Mouse (Mus musculus) gastrocnemius, postnatal 36 days (tissue): ENCODE measurements around the gene Ugt1a6a. TPM values are rescaled to one million over a fixed set of nuclear protein-coding genes. Genes with fewer than 3 reads are reported as not detected.

ENCODE experiments used
- DNase-seq, 2 experiments: peaks; one replicate each; pipeline ENCODE4 v3.0.0; 2022
- intact Hi-C: fragments of 180-260 bp; cut with DNase I; formaldehyde crosslinking; loops from one replicate; pipeline ENCODE4 v1.15.1; 2025
- total RNA-seq, 2 experiments: library from RNA; stranded (reverse); gene quantifications; 2 replicates each; pipeline ENCODE4 v1.2.3; 2021

The Ugt1a6a gene
- total RNA-seq, 2 experiments from 2014 or later: 0.64 to 1.0 TPM

DNA sequence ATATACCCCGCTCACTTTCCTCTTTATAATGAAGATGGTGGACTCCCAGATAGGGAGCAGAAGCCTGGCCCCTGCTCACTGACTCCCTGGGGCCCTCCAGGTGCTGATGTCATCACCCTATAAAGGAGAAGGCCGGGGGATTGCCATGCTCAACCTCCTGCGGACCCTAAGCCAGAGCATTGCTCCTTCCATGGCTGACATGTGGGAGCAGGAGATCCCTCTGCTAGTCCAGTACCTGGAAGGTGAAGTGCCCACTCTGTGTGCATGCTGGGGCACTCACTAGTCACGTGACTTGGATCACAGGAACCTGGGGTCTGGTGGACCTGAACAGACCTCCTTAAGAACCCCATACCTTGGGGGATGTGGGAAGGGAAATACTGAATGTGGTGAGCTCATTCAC, 106.0 kb downstream of the Ugt1a6a start:
- intact Hi-C loops: no loop called here
- peak in 1 of 2 experiments; percentile 30 for DNase-seq

DNA sequence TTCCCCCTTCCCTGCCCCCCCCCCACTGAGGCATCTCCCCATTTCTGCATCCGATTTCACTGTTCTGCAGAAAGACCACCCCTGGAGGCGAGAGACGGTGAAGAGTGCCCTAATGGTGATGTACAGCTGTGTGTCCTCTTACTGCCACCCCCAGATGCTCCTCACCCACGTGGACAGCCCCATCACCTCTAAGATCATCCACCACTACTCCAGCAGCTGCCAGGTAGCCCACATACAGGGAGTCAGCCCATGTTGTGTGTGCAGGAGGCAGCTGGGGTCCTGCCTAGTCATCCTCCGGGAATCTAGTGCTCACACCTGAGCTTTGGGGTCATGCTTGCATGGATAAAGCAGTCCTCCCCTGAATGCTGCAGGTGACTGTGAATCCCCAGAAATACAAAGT, 109.3 kb downstream of the Ugt1a6a start:
- DNase-seq: peak in 1 of 2 experiments; percentile 20
- intact Hi-C loops: no loop called here

- DNase-seq: no peak
- intact Hi-C loops: no loop called here
Observed at GRCm38 (mm10) chr1:88245881-88246280, 111.3 kb downstream of the Ugt1a6a start.

- no peak for DNase-seq
- intact Hi-C loops: no loop called here
Observed at GRCm38 (mm10) chr1:88246386-88246785, 111.8 kb downstream of the Ugt1a6a start.

GRCm38 (mm10) chr1:88247660-88248059, 113.1 kb downstream of the Ugt1a6a start:
- no peak for DNase-seq
- intact Hi-C loops: no loop called here

- no peak for DNase-seq
- intact Hi-C loops: no loop called here
Observed at GRCm38 (mm10) chr1:88248658-88249057, 114.0 kb downstream of the Ugt1a6a start.

- intact Hi-C loops: no loop called here
- no peak for DNase-seq
Observed at GRCm38 (mm10) chr1:88249596-88249995, 115.0 kb downstream of the Ugt1a6a start.

DNA sequence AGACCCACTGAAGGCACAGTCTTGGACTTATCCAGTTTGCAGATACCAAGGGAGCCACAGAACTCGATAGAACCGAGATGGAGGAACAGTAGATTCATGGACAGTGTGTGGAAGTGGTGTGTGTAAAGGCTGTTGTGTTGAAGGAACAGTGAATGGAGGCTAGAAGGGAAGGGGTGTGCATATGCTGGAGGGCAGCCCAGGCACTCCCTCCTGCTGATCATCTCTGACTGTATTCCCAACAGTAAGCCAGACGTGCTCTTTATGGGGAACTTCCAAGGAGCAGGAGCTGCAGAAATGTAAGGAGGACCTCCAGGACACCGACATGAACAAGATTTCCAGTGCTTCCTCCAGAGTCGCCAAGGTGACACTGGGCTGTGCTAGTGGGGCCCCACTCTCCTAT, 115.4 kb downstream of the Ugt1a6a start:
- DNase-seq: no peak
- intact Hi-C loops: no loop called here

GRCm38 (mm10) chr1:88253106-88253505, 118.5 kb downstream of the Ugt1a6a start:
- intact Hi-C loops: no loop called here
- no peak for DNase-seq

- intact Hi-C loops: no loop called here
- DNase-seq: no peak
Observed at GRCm38 (mm10) chr1:88253540-88253939, 118.9 kb downstream of the Ugt1a6a start.

GRCm38 (mm10) chr1:88254793-88255465, 120.3 kb downstream of the Ugt1a6a start:
- DNase-seq: peak in 1 of 2 experiments; percentile 36
- intact Hi-C loops: no loop called here

GRCm38 (mm10) chr1:88255466-88255857, 120.9 kb downstream of the Ugt1a6a start:
- intact Hi-C loops: no loop called here

DNA sequence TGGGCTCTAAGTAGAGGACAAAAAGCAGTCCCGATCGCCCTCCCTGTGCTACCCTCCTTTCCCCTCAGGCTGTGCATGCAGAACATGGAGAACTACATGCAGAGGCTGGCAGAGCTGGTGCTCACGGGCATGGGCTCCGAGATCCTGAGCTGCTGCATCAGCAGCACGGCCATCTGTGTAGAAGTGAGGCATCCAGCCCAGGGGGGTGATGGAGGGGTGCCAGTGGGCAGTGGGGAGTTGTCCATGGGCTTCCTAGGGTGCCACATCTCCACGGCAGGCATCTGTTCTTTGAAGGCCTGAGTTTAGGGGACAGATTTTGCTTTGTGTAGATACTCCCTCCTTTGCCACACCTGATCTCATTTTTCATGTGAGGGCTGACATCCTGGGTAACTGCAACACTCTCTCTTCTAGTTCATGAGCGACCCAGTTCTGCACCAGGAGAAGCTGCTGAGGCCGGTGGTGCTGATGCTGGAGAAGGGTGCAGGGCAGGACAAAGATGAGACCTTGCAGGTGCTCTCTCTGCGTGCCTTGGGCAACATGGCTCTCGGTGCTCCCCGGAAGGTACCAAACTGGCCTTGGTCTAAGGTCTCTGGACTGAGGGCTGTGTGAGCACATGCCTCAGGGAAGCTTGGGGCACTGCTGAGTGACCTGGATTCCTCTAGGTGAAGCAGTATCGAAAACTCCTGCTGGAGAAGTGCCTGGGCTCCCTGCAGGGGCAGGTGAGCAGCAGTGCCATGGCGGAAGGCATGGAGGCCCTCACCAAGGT, 121.6 kb downstream of the Ugt1a6a start:
- intact Hi-C loops: no loop called here
- no peak for DNase-seq

More at GRCm38 (mm10) chr1:88255466-88255857, 120.9 kb downstream of the Ugt1a6a start:
- no peak for DNase-seq

GRCm38 (mm10) chr1:88256886-88257663, 122.5 kb downstream of the Ugt1a6a start:
- DNase-seq: no peak
- intact Hi-C loops: no loop called here

DNA sequence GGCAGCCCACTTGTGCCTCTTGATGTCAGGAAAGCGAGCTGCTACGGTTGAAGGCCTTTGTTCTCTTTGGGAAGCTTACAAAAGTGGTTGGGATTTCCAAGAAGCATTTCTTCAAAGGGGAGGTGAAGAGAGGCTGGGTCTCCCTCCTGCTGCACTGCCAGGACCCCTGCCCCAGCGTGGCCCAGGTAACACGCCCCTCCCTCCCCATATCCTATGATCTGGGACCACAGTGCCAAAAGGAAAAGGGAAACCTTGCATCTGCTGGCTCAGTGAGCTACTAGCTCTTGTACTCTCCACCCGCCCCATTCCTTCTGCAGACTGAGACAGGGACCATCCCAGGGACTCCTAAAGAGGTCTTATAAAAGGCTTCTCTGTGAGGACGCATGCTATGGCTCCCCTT, 123.1 kb downstream of the Ugt1a6a start:
- DNase-seq: no peak
- intact Hi-C loops: no loop called here

GRCm38 (mm10) chr1:88258361-88258760, 123.8 kb downstream of the Ugt1a6a start:
- intact Hi-C loops: no loop called here
- DNase-seq: no peak

DNA sequence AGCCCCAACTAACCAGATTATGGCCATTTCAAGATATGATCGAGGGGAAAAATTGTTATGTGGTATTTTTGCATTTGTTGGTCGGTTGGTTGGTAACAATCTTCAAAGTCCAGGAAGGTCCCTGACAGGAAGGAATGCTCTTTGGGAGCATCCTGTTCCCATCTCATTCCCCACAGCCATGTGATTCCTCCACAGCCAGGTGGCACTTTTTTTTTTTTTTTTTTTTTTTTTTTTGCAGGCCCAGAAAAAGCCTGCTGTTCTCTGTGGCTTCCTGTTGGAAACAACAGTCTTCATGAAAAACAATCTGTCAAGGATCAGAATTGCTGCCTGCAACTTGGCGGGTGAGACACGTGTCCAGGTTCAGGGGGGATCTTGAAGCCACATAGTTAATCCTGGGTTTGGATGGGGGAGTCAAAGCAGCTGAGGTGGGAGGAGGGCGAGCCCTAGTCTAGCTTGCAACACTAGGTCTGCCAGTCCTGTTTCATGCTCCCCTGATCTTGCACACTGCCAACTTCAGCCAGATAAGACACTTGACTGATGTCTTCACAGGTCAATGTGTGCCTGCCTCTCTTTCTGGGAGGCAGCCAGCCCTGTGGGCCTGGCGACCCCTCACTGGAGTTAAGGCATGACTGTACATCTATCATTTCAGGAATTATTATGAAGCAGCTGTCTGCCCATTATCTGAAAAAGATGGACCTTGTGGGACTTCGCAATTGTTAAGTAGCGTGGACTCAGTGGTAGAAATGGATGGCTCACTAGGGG, 124.5 kb downstream of the Ugt1a6a start:
- intact Hi-C loops: no loop called here
- no peak for DNase-seq

DNA sequence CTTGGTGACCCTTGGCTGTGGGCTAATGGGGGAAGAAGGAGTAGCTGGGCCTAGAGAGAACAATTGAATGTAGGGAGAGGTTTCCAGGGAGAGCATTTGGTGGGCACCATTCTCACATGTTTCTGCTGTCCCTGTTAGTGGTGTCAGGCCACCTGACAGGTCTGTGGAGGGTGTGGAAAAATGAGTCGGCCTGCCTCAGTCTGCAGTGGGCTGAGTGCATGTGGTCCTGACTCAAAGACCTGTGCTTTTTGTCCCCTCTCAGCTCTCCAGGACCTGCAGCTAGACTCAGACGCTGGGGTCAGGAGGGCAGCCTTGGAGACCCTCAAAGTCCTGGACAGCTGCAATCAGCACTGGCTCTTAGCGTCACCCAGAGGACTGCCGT, 125.0 kb downstream of the Ugt1a6a start:
- DNase-seq: no peak
- intact Hi-C loops: no loop called here

GRCm38 (mm10) chr1:88260114-88260513, 125.5 kb downstream of the Ugt1a6a start:
- intact Hi-C loops: no loop called here
- no peak for DNase-seq

DNA sequence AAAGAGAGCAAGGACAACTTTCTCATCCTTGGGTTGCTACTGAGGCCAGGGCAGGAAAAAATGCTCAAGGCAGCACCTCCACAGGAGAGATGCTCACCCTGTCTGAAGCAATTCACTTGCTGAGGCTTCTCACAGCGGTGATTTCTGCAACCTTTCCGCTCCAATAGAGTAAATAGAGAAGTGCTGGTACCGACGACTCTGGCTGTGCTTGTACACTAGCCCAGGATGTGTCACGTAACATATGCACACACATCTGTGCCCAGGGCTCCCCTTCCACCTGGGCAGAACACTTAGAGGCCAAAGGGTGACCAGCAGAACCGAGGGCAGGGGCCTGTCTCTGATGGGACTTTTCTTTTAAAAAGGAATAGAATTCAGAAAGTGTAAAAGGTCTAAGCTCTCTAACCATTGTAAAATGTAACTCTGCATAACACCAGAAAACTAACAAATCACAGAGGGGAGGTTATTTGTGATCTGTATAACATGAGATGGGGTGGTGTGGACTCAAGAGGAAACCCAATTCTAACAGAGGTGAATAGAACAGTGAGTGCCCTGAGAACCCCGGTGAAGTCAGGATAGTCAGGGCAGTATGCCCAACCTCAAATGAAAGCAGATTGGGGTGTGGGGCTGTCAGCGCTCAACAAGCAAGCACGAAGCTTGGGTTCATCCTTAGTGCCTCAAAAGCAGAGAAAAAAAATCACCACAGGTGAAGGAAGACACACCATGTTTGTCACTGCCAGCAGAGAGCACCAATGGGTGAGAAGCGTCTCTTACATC, 126.2 kb downstream of the Ugt1a6a start:
- DNase-seq: no peak
- intact Hi-C loops: no loop called here
